Mouse (Mus musculus) kidney, adult 9 months (tissue): ENCODE data around the gene Stra6.

Experiments
- DNase-seq: peaks from one replicate; pipeline ENCODE4 v3.0.0; 2022

Gene Stra6

DNA sequence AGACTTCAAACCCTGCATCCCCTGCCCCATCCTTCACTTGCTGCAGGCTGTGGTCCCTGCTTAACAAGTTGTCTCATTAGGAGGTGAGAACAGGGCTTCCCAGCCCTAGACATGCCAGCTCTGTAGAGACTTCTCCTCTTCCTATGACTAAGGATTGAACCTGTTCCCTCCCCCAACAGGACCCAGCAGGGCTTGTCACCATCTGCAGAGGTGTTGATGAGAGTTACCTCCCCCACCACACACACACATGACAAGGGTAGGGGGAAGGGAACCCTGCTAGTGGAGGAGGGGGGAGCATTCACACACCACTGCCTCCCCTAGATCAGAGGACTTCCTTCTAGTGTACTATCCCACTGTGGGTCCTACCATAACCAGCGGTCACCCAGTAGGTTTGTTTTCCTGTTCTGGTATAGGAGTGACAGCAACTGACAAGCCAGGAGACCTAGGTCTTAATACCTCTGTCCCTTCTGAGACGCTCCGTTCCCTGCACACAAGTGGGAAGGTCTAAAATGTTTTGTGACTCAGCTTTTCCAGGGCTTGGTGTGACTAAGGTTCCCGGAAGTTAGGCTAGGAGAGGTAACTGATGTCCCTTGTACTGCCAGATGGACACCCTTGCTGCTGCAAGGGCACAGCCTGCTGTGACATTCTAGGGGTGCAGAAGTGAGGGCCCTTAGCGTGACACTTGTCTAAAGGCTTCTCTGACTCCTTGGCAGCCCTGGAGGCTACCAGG, 36.4 kb downstream of the Stra6 start:
- no peak for DNase-seq

DNA sequence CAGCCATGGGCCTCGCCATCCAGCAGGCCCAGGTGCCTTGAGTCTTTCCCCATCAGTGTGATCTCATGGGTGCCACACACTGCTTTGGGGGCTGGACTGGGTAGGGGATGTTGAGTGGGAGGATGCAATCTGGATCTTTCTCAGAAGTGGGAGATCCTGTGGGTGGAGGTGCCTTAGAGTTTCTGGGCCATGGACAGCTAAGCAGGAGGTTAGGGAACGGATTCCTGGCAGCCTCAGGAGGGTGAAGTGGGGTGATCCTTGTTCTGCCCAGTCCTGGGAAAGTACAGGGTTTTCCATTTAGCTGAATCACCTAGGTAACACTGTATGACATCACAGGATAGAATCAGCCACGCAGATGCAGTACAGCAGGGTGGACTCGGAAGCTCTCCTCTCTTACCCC, 38.4 kb downstream of the Stra6 start:
- DNase-seq, result no peak

DNA sequence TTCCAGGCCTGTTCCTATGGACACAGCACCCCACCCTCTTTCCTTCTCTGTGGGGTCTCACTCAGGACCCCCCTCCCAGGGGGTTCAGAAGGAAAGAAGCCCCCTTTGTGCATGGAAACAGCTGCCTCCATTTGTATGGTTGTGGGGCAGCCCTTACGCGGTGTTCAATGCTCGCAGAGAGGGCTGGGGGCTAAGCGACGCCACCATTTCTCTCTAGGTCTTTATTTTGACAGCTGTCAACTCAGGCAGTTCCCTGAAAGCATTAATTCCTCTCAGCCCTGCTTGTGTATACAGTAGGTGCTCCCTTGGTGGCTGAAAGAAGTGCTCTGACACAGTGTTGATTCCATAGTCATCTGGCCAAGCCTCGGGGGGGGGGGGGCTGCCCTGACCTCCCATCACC, 40.1 kb downstream of the Stra6 start:
- no peak for DNase-seq

DNA sequence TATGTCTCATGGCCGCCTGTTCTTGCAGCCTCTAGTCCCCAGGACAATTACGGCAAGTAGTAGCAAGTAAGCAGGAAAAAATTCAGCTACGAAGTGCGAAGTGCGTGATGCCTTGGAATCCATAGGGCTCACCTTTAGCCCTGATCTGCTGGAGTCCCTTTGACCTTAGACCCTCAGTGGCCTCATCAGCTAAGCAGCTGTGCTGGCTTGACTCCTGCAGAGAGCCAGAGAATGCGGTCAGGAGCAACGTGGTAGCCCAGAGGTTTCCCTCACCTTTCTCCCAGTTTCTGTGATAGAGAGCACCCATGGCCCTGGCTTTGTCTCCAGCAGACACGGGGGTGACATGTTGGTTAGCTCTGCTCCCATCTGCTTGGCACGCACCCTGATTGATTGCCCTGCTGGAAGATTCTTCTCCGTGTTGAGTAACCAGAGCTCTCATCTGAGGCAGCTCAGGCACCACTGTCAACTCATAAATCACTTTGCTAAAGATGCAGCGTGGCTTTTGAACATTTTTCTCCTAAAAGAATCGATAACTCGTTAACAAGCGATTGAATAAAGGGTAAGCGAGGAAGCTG, 42.1 kb downstream of the Stra6 start:
- DNase-seq, result no peak

DNA sequence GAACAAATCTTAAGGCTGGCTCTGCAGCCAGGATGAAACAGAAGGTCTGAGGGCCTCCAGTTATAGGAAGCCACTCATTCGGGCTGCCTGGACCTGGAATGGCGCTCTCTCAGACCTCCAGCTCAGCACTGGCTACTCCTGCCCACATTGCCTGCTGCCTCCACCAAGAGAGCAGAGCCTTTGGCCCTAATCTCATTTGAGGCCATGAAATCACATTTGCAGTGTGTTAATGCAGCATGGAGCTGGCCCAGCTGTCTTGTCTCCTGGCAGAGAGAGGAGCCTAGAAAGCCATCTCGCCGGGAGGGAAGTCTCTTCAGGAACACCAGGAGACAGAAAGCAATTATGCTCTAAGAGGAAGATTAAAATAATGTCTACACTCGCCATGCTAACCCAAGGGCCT, 43.9 kb downstream of the Stra6 start:
- DNase-seq, result no peak

DNA sequence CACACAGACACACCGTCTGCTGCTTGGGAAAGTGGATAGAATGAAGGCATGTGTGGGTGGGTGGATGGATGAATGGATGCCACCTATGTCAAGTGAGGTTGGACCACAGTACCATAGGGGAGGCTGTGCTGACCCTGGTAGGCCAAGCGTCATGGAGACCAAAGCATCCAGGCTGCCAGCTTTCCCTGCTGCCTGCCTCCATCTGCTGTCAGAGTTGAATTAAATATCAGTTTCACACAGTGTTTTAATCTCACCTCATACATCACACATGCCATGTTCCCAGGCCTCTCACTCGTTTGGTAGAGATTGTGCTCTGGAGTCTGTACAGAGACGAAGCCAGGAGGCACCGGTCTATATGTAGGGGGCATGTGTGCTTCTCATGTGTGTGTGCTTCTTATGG, 47.2 kb downstream of the Stra6 start:
- DNase-seq, result no peak

DNA sequence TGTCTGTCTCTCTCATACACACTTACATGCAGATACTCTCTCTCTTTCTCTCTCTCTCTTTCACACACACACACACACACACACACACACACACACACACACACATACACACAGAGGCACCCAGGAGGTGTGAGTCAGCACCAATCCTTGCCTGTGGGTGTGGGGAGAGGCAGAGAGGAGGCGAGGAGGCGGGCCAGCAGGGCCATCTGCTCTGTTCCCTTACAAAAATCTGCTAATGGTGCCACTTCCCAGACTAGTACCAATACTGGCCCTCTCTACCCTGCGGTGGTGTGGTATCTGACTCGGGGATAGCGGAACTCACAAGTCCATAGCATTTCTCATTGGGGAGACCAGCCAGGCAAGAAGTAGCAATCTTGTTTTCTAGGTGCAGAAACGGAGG, 47.8 kb downstream of the Stra6 start:
- DNase-seq, result no peak

DNA sequence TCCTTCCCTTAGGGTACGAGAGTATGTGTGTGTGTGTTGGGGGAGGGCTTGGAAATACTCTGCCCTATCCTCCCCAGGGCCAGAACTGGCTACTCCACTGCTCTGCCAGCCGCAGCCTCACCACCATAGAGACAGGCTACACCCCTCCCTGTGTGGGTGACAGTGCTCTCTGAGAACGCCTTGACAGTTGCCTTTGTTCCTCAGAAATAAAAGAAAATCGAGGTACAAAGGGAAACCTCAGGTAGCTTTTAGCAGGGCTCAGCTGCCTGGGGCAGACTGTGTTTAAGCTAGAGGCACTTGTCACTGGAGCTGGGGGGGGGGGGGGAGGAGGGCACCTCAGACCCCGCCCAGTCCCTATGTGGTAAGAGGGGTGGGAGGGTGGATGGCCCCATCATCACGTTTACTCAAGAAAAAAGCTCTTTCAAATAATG, 48.7 kb downstream of the Stra6 start:
- no peak for DNase-seq

DNA sequence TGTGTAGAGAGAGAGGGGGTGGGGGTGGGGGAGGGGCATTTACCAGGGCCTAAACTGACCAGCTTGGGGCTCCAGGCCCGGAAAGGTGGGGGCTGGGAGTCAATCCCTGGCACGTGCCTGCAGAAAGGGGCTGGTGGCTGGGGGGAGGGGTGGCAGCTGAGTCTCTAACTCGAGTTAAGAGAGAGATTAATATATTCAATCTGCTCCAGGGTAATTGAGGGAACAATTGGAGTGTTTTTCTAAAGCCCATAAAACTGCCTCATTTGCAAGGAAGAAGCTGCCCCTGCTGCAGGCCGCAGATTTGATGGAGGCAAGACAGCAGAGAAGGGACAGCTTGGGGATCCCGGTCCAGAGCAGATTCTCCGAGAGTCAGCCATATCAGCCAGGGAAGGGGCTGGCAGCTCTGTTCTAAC, 49.3 kb downstream of the Stra6 start:
- peak; percentile 3 for DNase-seq

DNA sequence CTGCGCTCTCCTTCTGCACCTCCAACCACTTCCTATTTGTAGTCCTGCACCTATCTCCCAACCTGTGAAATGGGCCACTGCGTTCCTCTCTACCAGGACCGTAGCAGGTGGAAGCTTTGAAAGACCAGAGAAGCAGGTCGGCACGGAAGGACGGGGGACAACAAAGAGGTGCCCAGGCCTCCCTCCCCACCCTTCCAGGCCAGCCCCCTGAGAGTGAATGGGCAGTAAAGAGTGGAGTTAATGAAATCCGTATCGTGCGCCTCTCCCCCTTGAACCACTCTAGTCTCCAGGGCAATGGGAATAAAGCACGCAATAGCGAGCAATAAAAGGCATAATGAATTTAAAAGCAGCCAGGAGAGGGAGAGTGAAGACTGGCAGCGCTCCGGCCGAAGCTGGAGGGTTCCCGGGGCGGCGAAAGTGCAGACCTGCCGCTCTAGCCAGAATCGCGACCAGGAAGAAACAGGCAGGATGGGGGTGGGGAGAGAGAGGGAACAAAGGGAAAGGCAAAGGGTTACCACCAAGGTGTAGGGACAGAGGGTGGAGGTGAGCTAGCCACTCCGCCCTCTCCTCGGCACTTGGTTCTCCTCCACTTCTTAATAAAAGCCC, 49.8 kb downstream of the Stra6 start:
- DNase-seq, result peak; percentile 16

DNA sequence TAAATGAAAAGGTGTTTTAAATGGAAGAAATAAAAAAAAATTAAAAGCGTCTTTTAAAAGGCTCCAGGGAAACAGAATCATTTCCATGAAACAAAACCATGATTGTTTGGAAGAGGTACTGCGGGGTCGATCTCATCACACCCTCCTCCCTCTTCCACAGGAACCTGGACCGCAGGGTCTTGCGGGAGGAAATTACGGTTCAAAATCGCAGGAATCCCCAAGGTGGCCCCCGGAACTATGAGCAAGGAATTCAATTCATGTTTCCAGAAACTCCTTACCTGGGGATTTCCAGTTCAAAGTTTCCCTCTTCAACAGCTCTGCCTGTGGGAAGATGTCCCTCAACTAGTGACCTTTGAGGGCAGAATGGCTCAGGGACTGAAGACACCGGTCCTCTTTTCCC, 50.4 kb downstream of the Stra6 start:
- DNase-seq, result no peak

DNA sequence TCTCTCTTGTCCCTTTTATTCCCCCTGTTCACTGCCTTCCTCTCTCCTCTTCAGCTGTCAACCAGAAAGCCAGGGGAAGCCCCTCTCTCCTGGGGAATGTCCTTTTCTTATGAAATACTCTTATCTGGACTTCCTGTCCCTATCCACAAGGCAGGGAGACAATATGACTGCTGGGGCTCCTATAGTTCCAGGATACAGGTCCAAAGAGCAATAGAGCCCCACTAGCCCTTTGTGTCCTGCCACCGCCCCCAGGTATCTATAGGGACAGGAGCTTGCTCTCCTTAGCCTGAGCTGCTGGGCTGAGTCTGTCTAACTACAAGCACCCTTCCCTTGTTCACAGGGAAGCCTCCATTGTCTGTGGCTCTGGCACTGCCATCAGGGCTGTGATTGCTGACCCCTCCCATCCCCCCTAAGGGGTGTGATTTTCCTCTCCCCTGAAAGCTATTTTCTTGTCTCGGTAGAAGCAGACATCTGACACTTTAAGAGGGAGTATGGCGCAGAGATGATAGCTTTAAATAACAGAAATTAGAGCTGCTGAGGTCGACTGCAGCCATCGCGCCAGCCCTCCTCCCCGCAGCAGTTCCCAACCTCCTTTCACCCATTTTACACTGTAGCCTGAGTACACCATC, 51.8 kb downstream of the Stra6 start:
- DNase-seq, result no peak

DNA sequence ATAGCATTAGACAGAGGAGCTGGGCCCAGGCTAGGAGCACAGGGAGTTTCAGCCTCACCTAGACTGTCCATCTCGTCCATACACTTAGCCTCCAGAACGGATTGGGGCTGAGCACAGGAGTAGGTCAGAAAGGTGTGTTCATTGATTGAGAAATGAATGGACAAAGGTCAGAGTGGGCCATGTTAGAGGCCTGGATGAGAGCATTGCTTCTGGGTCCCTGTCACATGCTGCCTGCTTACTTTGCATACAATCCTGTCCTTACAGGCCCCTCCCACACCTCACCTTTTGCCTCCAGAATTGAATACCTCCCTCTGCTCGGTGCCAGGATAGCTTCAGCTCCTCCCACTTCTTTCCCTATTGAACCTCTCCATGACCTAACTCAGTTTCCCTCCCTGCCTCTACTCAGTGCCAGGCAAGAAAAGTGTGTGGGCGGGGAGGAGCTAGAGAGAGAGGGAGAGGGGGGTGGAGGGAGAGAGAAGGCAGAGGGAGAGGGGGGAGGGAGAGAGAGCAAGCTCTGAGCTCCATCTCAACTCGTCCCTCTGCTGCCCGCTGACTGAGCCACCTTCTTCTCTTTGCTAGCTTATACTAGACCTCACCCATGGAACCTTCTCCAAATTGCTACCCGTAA, 52.5 kb downstream of the Stra6 start:
- DNase-seq, result no peak

DNA sequence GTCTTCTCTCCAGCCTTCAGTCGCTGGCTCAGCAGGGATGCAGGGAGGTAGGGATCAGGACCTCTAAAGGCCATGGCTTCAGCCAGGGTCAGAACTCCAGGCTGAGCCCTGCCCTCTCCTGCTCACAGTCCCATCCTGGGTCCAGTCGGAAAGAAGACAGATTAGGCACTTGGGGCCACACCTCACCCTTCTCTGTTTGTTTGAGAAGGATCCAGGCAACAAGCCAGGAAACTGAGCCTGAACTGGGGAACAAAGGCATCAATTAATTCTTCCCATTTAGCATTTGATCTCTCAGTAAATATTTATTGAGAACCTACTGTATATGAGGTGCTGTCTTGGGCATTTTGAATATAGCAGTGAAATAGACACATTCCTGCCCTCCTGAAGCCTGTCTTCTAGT, 55.1 kb downstream of the Stra6 start, which contains the start of gene Ccdc33:
Gene Ccdc33 (minus strand): TSS at position 153 of the 400 bp plus-strand sequence.
- DNase-seq, result no peak

DNA sequence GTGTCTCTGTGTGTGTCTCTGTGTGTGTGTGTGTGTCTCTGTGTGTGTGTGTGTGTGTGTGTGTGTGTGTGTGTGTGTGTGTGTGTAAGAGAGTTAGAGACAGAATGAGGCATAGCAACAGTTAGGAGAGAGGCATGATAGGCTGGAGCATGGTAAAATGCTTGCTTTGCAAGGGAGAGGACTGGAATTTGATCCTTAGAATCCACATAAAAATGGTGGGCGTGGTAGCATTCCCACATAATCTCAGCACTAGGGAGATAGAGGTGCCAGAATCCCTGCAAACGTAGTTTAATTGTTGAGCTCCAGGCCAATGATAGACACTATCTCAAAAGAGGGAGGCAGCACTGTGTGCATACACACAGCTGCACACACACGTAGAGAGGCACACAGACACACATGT, 61.5 kb downstream of the Stra6 start:
- DNase-seq, result peak; percentile 19

DNA sequence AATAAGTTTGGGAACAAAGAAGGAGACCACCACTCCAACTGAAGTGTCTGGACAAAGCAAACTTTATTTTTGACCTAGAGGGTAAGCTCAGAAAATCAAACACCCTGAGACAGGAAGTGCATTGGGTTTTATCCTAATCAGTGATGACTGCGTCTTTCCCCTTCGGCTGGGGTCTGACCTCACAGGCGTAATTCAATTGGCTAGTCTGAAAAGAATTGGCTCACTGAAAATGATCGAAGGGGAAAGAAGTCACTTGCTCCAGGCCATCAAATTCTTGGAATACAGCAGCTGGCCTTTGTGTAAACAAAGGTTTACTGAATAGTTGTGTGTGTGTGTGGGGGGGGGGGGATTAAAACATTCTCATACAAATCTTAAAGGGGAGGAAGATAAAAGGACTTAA, 62.2 kb downstream of the Stra6 start:
- DNase-seq, result no peak

DNA sequence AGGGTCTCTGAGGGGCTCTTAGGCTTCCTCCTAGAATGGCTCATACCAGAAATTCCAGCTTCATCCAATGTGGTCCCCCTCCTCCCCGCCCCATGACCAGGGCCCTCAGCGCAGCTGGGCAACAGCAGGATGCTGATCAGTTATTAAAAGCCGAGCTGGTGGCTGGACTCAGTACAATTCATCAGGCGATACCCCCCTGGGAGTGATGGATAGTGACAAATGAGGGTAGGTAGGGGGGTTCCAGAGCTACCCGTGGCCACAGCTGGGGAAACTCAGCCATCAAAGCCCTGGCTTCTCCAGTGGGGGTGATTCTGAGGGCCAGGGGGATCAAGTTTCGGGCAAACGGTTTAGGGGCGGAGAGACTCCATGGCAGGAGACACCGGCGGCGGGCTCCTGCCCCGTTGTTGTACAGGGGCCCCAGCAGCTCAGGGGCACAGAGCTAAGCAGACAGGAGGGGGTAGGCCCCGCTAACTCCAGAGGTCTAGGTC, 65.4 kb downstream of the Stra6 start:
- DNase-seq, result no peak

DNA sequence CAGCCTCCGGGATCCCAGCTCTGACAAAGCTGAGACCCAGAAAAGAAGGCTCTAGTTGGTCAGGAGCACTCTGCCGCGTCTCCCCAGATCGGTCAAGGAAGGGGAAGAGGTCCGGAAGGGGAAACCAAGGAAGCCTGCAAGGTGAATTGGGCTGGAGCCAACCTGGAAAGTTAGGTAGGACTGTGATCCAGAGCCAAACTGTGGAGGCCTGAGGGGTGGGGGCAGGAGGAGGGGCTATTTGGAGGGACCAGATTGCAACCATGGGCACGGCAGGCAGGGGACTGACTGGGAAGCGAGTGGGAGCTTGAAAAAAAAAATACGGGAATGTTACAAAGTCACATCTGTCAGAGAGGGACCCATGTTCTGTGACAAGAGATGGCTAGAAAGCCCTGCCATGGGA, 65.9 kb downstream of the Stra6 start:
- no peak for DNase-seq

DNA sequence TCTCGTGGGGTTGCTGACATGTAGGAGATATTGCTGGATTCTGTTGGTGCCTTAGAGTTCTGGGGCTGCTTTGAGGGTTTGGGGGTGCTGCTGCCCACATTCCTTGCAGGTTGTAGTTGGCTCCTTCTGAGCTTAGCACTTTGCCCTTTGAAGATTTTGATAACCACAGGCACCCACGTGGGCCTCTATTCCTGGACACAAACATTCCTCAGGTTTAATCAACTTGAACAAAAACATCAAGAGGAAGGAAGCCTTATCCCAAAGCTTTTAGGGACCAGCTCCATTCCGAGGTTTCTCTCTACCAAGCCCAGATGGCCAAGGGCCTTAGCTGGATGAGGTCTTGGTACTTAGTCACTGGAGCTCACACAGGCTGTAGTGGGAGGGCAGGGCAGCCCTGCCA, 67.3 kb downstream of the Stra6 start:
- peak; percentile 68 for DNase-seq

DNA sequence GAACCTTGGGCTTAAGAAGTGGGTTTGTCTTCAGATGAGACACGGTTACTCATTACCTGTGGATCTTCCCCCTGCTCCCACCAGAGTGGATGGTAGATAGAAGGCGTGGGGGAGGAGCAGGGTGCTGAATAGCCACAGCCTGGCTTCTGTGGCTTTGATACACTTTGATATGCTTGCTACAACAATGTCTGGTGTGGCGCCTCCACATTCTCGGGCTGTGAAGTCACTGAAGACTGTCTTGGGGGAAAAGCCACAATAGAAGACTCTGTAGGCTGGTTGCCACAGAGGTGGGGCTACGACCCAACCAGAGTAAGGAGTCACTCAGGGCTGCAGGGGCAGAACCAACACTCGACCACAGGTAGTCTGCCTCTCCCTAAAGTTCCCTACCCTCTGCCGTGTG, 68.1 kb downstream of the Stra6 start:
- DNase-seq, result peak; percentile 30

DNA sequence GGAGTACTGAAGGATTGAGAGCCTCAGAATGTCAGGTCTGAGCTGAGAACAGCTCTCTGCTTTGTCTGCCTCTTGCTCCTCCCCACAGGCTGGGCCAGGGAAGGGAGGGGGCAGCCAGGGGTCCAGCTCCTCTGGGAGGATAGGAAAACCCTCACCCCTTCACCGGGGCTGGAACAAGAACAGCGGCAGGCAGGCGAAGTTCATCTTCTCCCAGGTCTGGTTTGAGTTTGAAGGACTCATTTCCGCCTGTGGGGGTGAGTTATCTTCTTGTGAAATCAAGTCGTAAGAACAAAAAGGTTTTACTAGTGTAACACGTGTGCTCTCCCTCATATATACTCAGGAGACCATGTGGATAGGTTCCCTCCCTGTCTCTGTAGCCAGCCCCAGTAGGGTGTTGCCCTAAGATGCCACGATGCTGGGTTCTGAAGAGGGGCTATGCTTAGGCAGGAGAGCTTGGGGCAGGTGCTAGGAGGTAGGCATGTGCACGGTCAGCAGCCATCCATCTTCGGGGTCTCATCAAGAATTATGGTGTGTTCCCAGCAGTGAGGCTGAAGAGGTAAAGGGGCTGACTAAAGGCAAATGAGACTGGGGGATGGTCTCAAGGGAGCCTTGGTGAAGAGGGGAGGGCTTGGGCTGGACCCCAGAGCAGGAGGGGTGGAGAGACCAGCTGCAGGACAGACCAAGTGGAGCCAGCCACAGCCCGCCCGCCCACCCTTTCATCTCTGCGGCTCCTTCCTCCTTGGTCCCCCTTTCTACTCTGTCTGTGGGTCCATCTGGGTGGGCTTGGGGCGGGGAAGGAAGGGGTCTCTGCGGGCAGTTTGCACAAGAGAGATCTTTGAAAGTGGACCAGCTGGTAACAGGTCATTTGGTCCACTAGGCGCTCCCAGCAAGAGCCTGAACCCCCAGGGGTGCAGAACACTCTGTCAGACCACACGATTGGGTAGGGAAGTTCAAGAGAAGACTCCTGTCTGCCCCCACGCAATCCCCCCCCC, 70.6 kb downstream of the Stra6 start:
- no peak for DNase-seq

DNA sequence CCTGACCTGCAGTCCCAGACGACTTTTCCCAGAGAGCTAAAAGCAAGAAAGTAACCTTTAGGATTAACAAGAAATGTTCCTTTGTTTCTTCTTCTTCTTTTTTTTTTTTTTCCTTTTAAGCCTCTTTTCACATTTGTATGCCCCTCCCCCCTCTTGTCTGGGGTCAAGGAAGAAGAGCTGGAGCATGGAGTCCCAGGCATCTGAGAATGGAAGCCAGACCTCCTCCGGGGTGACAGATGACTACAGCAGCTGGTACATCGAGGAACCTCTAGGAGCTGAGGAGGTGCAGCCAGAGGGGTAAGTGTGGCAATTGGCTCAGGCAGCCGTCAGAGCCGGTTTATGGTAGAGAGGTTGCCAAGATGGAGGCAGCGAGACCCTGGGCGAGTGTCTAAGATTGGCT, 71.3 kb downstream of the Stra6 start:
- no peak for DNase-seq
